Mouse (Mus musculus): ENCODE measurements around the gene Orc1.
A peak's percentile ranks its signal among the peaks of the same experiment; 100 is the strongest.

Gene Orc1

DNA sequence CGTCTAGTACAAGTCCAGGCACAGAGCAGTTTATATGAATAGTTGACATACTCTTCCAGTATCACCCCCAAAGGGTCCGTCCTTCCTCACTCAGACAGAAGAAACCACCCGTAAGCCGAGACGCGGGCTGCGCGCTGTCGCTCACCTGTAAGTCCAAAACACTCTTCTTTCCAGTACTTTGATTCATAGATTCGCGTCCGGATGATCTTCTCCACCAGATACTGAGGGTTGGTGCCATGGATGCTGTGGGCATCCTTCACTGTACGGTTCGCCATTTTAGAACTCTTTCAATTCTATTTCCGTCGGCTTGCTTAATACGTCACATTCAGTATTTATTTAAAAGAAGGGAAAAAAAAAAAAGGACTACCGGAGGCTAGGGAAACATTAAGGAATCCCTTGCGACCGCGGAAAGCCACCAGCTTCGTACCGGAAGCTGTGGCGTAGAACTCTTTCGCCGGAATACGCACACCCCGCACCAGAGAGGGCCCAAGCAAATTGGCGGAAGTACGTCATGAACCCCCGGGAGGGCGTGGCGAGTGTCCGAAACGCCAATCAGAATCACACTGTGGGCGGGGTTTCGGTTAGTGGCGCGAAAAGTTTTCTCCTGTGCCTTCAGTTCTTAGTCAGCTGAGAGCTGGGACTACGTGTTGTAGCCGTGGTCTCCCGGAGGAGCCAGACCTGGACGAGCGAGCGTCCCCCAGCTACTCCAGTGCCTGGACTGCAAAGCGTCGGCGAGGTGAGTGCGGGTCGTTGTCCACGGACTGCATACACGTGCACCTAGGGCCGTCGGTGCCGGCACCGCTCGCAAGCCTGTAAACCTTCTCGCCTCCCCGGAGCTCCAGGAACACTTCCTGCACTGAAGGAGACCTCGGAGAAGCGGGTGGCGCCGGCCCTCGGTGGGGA, at the start of gene Orc1, which contains the start of gene Prpf38a:
TSS of gene Orc1 (plus strand) at position 584 of the 903 bp plus-strand sequence.
TSS of gene Prpf38a (minus strand) at position 497 of the 903 bp plus-strand sequence.
- DNase-seq (ENCODE audit: low read depth, low spot score): peak; percentile 98

DNA sequence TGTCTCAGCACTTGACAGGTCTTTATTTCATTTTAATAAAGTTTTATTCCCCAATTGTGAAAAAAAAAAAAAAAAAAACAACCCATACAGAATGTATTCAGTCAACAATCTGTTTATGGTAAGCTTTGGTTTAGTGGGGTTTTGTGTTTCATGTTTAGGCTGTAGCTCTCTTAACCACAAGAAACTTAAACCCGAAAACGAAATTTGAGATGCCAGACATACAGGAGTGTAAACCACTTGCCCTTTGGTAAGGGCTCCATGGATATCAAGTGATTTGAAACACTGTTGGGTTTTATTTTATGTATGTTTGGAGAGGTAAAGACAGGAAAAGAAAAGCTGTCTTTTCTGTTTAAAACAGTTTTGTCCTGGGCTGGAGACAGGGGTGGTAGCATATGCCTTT, 39.5 kb upstream of the Orc1 start:
- no peak for DNase-seq (ENCODE audit: low read depth, low spot score)

DNA sequence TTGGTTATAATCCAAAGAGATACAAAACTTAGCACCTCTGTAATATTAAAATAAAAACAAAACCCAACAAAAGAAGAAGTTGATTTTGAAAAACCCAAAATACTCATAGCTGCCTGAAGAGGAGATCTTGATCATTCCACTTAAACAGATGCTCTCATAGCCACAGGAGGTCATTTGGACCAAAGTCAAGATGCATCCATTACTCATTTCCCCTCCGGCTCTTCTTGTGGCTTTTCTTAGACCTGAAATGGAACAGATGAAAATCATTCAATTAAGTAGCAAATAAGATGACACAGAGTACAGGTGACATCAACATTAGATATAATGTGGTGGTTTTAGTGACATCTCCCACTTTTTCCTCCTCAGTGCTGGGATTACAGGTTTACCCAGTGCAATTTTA, 14.2 kb upstream of the Orc1 start:
- no peak for DNase-seq (ENCODE audit: low read depth, low spot score)

DNA sequence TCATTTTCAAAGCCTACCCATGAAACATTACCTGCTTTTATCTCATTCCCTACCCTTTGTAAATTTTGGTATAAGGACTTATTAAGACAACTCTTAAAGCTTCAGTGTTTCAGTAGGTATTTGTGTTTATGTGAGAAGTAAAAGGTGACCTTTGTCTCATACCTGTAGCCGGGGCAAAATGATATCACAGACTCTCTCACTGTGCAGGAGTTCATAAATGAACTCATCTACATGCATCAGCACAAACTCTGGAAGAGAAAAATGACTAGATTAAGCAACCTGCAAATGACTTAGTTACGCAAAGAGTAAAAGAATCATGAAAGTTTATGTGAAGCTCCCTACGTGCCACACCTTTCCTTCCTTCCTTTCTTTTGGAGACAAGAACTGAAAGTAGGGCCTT, 6.6 kb upstream of the Orc1 start:
- DNase-seq (ENCODE audit: low read depth, low spot score): no peak

DNA sequence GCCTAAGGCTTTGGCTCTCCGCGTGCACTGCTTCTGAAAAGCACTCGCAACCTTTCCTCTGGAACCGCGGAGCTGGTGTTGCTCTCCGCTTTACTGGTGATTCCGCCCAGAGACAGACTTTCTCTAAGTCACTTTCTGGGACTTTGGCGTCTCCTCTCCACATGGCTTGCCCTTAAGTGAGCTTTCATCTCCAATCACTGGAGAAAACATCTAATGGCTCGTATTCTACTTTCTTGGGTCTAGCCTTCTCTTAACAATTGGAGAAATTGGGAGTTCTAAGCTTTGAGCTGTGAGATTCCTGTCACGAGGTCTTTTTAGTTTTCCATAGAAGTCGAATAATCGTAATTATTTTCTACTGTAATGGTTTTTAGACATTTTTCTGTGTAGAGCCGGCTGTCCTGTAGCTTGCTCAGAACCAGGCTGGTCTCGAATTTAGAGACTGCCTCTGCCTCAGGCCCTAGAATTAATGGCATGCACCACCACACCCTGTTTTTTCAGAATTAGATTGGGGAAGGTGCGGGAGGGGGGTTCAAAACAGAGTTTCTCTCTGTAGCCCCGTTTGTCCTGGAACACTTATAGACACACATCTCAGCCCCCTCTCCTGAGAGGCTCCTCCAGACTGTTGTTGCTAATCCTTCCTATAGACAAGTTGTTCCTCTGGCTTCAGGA, 654 bp downstream of the Orc1 start:
- no peak for DNase-seq (ENCODE audit: low read depth, low spot score)

DNA sequence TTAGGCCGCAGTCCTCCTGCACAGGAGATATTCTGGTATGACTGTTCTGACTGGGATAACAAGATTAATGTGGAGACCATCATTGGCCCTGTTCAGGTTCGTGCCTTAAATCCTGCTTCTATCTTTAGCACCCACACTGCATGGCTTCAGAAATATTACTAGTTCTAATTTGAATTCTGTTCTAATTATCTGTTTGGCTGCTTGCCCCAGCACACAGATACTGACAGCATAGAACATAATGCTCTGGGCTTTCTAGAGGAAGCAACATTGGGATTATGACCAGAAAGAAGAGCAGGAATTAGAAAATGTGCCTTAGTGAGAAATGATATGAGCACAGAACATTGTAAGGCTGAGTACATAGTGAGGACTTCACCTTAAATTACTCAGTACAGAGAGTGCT, 14.2 kb downstream of the Orc1 start:
- DNase-seq (ENCODE audit: low read depth, low spot score): no peak

DNA sequence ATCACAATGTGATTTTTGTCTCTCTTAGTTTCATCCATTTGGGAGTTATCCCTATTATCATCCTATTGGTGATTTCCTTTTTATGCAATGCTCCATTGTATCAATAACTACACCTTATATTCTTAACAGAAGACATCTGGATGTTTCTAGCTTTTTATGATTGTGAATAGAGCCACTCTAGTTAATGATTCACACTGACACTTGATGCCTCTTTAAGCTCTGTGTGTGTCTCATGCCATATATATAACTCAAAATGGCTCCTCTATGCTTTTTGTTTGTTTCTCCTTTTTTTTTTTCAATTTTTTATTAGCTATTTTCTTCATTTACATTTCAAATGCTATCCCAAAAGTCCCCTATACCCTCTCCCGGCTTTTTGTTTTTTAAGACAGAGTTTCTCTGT, 16.6 kb downstream of the Orc1 start:
- no peak for DNase-seq (ENCODE audit: low read depth, low spot score)

DNA sequence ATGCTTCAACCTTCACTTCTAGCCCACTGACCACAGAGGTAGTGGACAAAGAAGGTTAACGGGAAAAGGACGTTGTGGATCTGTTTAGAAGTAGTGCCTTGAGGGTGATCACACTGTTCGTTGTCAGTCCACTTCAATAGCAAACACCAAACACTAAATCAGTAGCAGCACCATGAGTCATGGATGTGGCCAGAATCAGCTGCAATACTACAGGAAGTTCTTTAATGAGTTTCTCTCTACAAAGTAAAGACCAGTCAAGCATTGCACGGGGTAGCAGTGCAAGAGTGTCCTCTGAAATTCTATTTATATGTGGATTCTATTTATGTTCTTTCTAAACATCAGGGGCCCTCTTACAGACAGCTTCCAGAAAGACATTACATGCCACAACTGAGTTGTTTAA, 19.1 kb downstream of the Orc1 start:
- DNase-seq (ENCODE audit: low read depth, low spot score): no peak

DNA sequence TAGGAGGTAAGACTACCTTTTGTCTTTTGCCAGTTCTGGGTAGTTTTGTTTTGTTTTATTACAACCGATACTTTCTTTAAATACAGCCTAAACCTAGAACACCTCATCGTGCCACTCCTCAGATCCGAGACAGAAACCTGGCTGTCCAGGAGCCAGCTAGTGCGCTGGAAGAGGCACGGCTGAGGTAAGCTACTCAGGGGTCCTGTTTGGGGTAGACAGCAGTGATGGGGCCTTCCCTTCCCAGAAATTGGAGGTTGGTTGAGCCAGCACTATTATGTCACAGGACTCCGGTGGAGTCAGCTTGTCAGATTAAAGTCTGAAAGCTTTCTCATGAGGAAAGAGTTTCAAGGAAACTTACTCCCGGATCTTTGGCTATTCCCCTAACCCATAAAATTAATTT, 22.6 kb downstream of the Orc1 start:
- DNase-seq (ENCODE audit: low read depth, low spot score): no peak

DNA sequence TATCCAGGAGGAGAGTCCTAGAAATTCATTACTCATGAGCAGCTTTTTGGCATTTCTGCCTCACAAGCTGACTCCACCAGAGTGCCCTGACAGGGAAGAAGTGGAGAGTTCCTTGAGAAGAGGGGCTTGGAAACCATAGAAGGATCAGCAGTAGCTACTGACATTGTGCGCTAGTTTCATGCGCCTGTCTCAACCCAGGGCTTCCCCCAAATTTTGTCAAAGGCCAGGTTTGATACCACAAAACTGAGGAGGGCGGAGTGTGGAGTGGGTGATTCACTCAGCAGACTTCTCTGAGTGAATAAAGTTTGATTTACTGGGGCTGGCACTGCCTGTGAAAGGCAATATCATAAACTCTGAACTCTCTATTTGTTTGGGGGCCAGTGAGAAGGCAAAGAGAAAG, 29.4 kb downstream of the Orc1 start:
- DNase-seq (ENCODE audit: low read depth, low spot score): no peak

DNA sequence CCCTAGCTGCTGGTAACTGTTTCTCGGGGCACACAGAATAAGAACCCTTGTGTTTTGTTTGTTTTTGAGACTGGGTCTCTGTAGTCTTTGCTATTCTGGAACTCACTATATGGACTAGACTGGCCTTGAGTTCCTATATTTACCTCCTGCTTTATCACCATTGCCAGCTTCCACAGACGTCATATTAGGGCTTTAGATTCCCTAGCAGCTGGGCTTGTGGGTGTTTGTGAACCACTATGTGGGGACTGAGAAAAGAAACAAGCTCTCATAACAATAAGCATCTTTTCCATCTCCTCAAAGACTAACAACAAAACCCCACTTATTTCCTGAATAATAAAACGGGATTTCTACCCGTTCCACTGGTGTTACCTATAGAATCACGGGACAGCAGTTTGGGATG, 31.7 kb downstream of the Orc1 start:
- no peak for DNase-seq (ENCODE audit: low read depth, low spot score)

DNA sequence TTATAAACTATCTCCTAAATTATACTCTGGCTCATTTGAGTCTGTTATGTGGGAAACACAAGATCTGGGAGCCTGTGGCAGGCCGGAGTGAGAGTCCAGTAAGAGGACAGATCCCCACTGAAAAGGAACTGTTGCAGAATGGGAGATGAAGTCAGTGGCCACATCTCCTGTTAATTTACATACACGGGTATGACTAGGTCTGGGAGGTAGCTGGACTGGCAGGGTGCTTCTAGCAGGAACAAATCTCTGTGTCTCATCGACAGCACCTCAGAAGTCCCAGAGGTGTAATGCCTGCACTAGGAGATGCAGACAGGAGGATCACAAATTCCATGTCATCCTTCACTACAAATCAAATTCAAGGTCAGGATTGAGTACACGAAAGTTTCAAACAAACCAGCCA, 39.4 kb downstream of the Orc1 start:
- no peak for DNase-seq (ENCODE audit: low read depth, low spot score)

DNA sequence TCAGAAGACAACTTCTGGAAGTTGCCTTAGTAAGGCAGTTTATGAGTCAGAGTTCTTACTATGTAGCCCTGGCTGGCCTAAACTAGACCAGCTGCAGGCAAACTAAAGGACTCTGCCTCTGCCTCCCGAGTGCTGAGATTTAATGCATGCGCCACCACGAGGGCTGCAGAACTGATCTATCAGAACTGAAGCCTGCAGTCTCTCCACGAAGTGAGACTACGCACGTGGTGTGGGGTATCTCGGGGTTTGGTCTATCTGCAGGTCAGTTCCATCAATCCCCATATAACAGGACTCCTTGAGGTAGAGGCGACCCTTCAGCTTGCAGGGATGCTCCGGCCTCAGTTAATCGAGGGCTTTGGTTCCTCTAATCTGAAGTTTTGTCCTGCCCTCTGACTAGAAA, 39.9 kb downstream of the Orc1 start:
- peak; percentile 47 for DNase-seq (ENCODE audit: low read depth, low spot score)

DNA sequence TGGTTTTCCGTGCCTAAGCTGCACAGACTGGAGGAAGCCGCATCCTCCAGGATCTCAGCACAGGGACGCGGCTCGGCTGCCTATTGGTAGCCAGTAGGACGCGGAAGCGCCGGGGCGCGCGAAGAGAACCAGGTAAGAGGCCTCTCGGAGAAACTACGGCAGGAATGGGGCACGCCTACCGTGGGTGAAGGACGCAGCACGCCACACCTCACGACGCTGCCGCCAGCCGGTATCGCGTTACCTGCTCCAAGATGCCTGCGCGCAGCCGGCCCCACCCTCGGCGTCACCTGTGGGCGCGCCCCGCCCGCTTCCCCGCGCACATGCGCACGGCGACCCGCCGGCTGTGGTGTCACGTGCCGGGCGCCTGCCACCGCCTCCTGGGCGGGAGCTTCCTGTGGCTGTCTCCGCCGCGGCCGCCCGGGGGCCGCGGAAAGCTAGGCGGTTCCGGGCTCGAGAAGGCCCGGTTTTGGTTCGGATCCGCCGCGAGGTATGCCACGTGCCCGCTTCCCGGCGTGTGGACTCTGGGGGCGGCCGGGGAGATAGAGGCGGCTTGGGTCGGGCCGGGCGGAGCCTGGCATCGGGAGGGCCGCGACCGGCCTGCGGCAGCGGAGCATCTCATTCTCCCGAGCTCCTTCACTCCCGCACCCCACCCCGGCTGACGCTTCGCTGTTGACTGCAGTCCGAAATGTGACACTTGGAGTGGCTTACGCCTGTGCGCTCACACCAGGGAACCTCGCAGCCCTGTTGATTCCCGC, 40.5 kb downstream of the Orc1 start, which contains the start of gene Cc2d1b:
TSS of gene Cc2d1b (plus strand) at position 354 of the 755 bp plus-strand sequence.
- peak; percentile 99 for DNase-seq (ENCODE audit: low read depth, low spot score)

DNA sequence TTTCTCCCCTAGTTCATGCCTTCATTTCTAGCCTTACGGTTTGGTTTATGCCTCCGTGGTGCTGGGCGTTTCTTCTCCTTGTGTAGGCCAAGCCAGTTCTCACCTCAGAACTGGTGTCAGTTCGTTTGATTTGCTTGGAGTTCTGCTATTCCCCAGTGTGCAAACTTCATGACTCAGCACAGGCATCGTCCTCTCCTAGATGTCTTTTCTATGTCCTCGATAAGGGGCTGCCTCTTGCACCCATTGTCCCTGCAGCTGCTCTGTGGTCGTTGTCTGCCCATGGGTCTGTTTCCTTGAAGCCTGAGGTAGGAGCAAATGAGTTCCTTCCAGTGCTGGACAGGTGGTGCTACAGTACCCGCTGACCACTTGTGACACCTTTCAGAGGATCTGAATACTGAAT, 41.3 kb downstream of the Orc1 start:
- no peak for DNase-seq (ENCODE audit: low read depth, low spot score)

DNA sequence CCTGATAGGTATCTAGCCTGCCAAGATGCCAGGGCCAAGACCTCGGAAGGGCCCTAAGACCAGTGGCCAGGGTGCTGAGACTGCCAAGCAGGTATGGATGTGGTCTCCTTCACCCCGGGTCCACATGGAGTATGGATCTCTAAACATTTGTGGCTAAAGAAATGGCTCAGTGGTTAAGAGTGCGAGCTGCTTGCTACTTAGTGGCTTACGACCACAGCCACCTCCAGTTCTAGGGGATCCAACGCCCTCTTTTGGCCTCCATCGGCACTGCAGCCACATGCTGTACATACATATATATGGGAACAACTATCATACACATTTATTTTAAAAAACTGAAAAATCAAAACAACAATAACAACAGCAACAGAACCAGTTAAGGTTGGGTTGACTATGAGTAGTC, 42.3 kb downstream of the Orc1 start:
- peak; percentile 52 for DNase-seq (ENCODE audit: low read depth, low spot score)

DNA sequence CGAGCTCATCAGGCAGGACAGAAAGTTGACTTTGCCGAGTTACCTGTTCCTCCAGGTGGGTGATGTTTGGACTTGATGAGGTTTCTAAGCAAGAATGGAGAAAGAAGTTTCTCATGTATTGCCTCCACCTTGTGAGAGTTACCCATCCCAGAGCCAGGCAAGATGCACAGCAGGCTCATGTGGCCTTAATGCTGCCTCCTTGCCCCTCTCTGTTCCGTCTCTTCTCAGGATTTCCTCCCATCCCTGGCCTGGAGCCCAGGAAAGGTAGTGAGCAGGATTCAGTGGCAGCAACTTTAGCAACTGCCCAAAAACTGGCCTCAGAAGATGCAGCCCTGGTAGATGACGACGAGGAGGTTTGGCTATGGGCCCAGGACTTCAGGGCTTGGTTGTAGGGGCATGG, 47.8 kb downstream of the Orc1 start:
- no peak for DNase-seq (ENCODE audit: low read depth, low spot score)

DNA sequence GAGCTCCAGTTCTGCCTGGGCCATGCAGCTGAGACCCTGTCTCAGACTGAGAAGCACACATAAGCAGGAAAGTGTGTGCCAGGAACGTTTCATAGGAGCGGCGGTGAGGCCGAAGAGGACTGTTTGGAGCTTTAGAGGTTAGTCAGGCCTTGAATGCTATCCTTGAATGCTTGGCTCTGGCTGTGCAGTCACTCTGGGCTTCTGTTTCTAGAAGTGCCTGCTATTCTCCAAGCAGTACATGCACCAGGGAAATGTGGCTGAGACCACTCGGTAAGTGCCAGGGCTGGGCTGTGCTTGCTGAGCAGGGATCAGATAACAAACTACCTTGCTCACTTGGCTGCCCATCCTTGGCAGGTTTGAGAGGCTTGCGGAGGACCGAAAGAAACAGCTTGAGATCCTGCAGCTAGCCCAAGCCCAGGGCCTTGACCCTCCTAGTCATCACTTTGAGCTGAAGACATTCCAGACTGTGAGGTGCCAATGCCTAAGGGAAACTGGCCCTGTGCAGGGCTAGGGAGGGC, 50.2 kb downstream of the Orc1 start:
- no peak for DNase-seq (ENCODE audit: low read depth, low spot score)

DNA sequence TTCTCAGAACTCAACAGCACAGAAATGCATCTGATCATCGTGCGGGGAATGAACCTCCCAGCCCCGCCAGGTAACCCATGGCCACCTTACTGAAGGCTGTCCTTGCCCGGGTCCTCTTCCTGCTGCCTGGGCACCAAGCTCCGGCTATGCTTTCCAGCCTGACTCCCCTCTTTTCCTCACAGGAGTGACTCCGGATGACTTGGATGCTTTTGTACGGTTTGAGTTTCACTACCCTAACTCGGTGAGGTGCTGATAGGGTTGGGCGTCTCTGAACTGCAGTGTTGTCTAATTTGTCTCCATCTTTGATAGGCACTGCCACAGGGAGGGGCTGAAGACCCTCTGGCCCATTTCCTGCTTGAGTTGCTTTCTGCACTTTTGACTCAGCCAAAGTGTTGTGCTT, 50.9 kb downstream of the Orc1 start:
- DNase-seq (ENCODE audit: low read depth, low spot score): no peak

DNA sequence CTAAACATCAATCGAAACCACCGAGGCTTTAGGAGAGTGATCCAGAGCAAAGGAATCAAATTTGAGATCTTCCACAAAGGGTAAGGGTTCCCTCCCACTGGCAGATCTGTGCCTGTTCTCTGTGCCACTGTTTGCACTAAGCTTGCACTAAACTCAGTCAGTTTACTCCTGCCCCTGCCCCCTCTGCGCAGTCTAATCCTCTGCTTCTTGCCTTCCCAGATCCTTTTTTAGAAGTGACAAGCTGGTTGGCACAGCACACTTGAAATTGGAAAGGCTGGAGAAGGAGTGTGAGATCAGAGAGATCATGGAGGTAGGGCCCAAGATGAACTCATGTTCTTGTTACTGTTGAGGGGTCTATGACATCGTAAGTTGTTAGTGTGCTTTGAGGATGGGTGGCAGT, 52.4 kb downstream of the Orc1 start:
- DNase-seq (ENCODE audit: low read depth, low spot score): no peak

DNA sequence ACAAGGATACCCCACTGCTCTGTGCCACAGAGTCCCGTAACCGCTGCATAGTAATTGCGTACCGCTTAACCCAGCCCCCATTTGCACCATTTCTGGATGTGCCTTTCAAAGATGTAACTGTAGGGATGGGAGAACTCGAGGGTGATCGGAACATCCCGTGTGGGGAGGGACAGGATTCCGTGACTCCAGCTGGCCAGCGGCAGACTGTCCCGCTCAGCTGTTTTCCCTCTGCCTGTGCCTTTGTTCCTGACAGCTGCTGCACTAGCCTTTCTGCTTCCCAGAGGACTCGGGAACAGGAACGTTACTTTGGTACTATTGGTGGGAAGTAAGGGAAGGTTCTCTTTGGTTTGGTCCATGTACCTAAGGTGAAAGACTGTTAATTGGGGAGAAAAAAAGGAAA, 54.5 kb downstream of the Orc1 start:
- DNase-seq (ENCODE audit: low read depth, low spot score): no peak

DNA sequence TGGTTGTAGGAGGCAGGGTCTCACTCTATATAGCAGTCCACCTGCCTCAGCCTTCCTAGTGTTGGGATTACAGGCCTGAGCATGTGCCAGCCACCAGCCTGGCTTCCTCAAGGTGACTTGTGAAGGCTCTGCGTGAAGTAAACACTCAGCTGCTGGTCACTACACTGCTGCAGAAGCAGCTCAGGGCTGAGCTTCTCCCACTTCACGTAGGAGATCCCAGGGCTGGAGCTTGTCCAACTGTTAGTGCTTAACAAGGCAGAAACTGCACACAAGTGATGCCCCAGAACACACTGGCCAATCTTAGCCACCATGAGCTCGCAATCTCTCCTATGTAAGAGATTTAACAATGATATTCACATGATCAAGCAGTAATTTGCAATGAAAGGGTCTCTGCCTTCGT, 55.5 kb downstream of the Orc1 start:
- no peak for DNase-seq (ENCODE audit: low read depth, low spot score)
